Mouse (Mus musculus): ENCODE results near the gene Prrx2. TPM values are rescaled to one million over a fixed set of nuclear protein-coding genes. Genes with fewer than 3 reads are reported as not detected.

The Prrx2 gene
- polyA plus RNA-seq, 1 experiment from 2014 or later: 10.8 TPM

GRCm38 (mm10) chr2:30885453-30886163 lies 50.8 kb downstream of the Prrx2 start:
- Histone ChIP-seq H3K4me1 (ENCODE audit: control insufficient read depth, insufficient read depth, low read length) (no peaks in the 10 kb centered on the region), H3K9me3 (replicated peaks; ENCODE audit: control insufficient read depth, low read length) (0 out of 2 replicates have a peak, but pooled peaks cover 3% of the 10 kb centered on the region), H3K9ac (ENCODE audit: low read length) (no peak overlapping the region), H3K4me2 (ENCODE audit: low read depth, low read length) (no peak overlapping the region), H3K36me3 (ENCODE audit: control insufficient read depth, insufficient read depth) (peaks cover 6% of the 10 kb centered on the region), H3K27ac (ENCODE audit: low read length) (no peak overlapping the region), H3K27me3 (ENCODE audit: control insufficient read depth, insufficient read depth, low read length) (no peaks in the 10 kb centered on the region), H3K4me3 (ENCODE audit: low read length) (no peak overlapping the region)
- ATAC-seq (replicated peaks; ENCODE audit: extremely low read depth, insufficient read depth, low FRiP score): no peak
- WGBS: 45% methylated on average over 9 of the region's 9 CpGs

DNA sequence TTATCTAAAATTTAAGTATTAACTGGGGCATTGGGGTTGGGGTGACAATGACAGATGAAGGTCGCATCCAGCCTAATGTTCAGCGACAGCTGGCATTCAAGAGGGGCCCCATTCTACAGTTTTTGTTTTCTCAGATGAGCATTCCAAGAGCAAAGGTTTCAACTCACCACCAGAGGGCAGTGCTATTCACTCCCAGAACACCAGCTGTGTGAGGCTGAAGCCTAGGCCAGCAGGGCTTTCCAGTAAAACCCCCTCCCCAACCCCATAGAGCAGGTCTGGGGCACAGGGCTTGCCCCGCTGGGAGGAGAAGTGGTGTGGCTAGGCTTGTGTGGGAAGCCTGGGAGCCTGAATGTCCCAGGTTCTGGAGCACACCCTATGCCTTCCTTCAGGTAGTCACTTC lies 56.2 kb downstream of the Prrx2 start:
- H3K9ac ChIP-seq (ENCODE audit: low read length): no peak overlapping the region

GRCm38 (mm10) chr2:30893399-30893798 lies 58.6 kb downstream of the Prrx2 start:
- Histone ChIP-seq H3K27me3 (ENCODE audit: control insufficient read depth, insufficient read depth, low read length) (no peaks in the 10 kb centered on the region), H3K9ac (ENCODE audit: low read length) (no peak overlapping the region; the same call in 1 of the 2 replicates), H3K4me2 (ENCODE audit: low read depth, low read length) (no peak overlapping the region), H3K4me3 (ENCODE audit: low read length) (no peak overlapping the region), H3K9me3 (replicated peaks; ENCODE audit: control insufficient read depth, low read length) (no peaks in the 10 kb centered on the region), H3K27ac (ENCODE audit: low read length) (no peak overlapping the region), H3K4me1 (ENCODE audit: control insufficient read depth, insufficient read depth, low read length) (peaks cover 7% of the 10 kb centered on the region), H3K36me3 (ENCODE audit: control insufficient read depth, insufficient read depth) (no peaks in the 10 kb centered on the region)
- 31% methylated on average over 6 of the region's 6 CpGs for WGBS
- ATAC-seq (replicated peaks; ENCODE audit: extremely low read depth, insufficient read depth, low FRiP score): no peak

More for the DNA sequence above, 56.2 kb downstream of the Prrx2 start:
- Histone ChIP-seq H3K4me3 (ENCODE audit: low read length) (no peak overlapping the region), H3K27ac (ENCODE audit: low read length) (no peak overlapping the region), H3K36me3 (ENCODE audit: control insufficient read depth, insufficient read depth) (no peaks in the 10 kb centered on the region), H3K27me3 (ENCODE audit: control insufficient read depth, insufficient read depth, low read length) (no peaks in the 10 kb centered on the region), H3K4me1 (ENCODE audit: control insufficient read depth, insufficient read depth, low read length) (no peaks in the 10 kb centered on the region), H3K4me2 (ENCODE audit: low read depth, low read length) (no peak overlapping the region), H3K9me3 (replicated peaks; ENCODE audit: control insufficient read depth, low read length) (no peaks in the 10 kb centered on the region)
- 5% methylated on average over 3 of the region's 3 CpGs for whole genome bisulfite sequencing
- 0 out of 2 replicates have a peak, but pooled peaks have one; percentile 23 for ATAC-seq (replicated peaks; ENCODE audit: extremely low read depth, insufficient read depth, low FRiP score)

GRCm38 (mm10) chr2:30893946-30894345 lies 59.2 kb downstream of the Prrx2 start:
- Histone ChIP-seq H3K36me3 (ENCODE audit: control insufficient read depth, insufficient read depth) (no peaks in the 10 kb centered on the region), H3K4me2 (ENCODE audit: low read depth, low read length) (no peak overlapping the region), H3K27ac (ENCODE audit: low read length) (no peak overlapping the region), H3K27me3 (ENCODE audit: control insufficient read depth, insufficient read depth, low read length) (no peaks in the 10 kb centered on the region), H3K9ac (ENCODE audit: low read length) (no peak overlapping the region), H3K4me3 (ENCODE audit: low read length) (no peak overlapping the region), H3K4me1 (ENCODE audit: control insufficient read depth, insufficient read depth, low read length) (peaks cover 7% of the 10 kb centered on the region), H3K9me3 (replicated peaks; ENCODE audit: control insufficient read depth, low read length) (no peaks in the 10 kb centered on the region)
- no peak for ATAC-seq (replicated peaks; ENCODE audit: extremely low read depth, insufficient read depth, low FRiP score)
- 79% methylated on average over 7 of the region's 7 CpGs for WGBS

- 0 out of 2 replicates have a peak, but pooled peaks have one; percentile 21 for ATAC-seq (replicated peaks; ENCODE audit: extremely low read depth, insufficient read depth, low FRiP score)
- 33% methylated on average over 6 of the region's 6 CpGs for WGBS
- peaks cover 7% of the 10 kb centered on the region for H3K4me1 ChIP-seq (ENCODE audit: control insufficient read depth, insufficient read depth, low read length)
- H3K4me3 ChIP-seq (ENCODE audit: low read length): no peak overlapping the region
- H3K36me3 ChIP-seq (ENCODE audit: control insufficient read depth, insufficient read depth): no peaks in the 10 kb centered on the region
- H3K9ac ChIP-seq (ENCODE audit: low read length): no peak overlapping the region
- H3K27me3 ChIP-seq (ENCODE audit: control insufficient read depth, insufficient read depth, low read length): 0 out of 2 replicates have a peak, but pooled peaks cover 1% of the 10 kb centered on the region
- H3K9me3 ChIP-seq (replicated peaks; ENCODE audit: control insufficient read depth, low read length): no peaks in the 10 kb centered on the region
- peak overlapping the region; percentile 10; the same call in 1 of the 2 replicates for H3K27ac ChIP-seq (ENCODE audit: low read length)
- H3K4me2 ChIP-seq (ENCODE audit: low read depth, low read length): no peak overlapping the region
Observed at GRCm38 (mm10) chr2:30897291-30897690, 62.5 kb downstream of the Prrx2 start.

GRCm38 (mm10) chr2:30899397-30900069 lies 64.8 kb downstream of the Prrx2 start:
- no peak for ATAC-seq (replicated peaks; ENCODE audit: extremely low read depth, insufficient read depth, low FRiP score)
- Histone ChIP-seq H3K9me3 (replicated peaks; ENCODE audit: control insufficient read depth, low read length) (no peaks in the 10 kb centered on the region), H3K27ac (ENCODE audit: low read length) (no peak overlapping the region), H3K36me3 (ENCODE audit: control insufficient read depth, insufficient read depth) (no peaks in the 10 kb centered on the region), H3K4me1 (ENCODE audit: control insufficient read depth, insufficient read depth, low read length) (peaks cover 15% of the 10 kb centered on the region), H3K4me3 (ENCODE audit: low read length) (no peak overlapping the region), H3K9ac (ENCODE audit: low read length) (no peak overlapping the region), H3K4me2 (ENCODE audit: low read depth, low read length) (no peak overlapping the region), H3K27me3 (ENCODE audit: control insufficient read depth, insufficient read depth, low read length) (0 out of 2 replicates have a peak, but pooled peaks cover 2% of the 10 kb centered on the region)
- WGBS: 86% methylated on average over 14 of the region's 14 CpGs

GRCm38 (mm10) chr2:30901646-30902160 lies 66.9 kb downstream of the Prrx2 start:
- H3K9me3 ChIP-seq (replicated peaks; ENCODE audit: control insufficient read depth, low read length): no peaks in the 10 kb centered on the region
- 56% methylated on average over 6 of the region's 6 CpGs for WGBS
- peaks cover 23% of the 10 kb centered on the region for H3K4me1 ChIP-seq (ENCODE audit: control insufficient read depth, insufficient read depth, low read length)
- no peak overlapping the region for H3K4me3 ChIP-seq (ENCODE audit: low read length)
- H3K27me3 ChIP-seq (ENCODE audit: control insufficient read depth, insufficient read depth, low read length): 0 out of 2 replicates have a peak, but pooled peaks cover 2% of the 10 kb centered on the region
- H3K9ac ChIP-seq (ENCODE audit: low read length): no peak overlapping the region
- ATAC-seq (replicated peaks; ENCODE audit: extremely low read depth, insufficient read depth, low FRiP score): no peak
- no peak overlapping the region for H3K4me2 ChIP-seq (ENCODE audit: low read depth, low read length)
- no peak overlapping the region for H3K27ac ChIP-seq (ENCODE audit: low read length)
- no peaks in the 10 kb centered on the region for H3K36me3 ChIP-seq (ENCODE audit: control insufficient read depth, insufficient read depth)

DNA sequence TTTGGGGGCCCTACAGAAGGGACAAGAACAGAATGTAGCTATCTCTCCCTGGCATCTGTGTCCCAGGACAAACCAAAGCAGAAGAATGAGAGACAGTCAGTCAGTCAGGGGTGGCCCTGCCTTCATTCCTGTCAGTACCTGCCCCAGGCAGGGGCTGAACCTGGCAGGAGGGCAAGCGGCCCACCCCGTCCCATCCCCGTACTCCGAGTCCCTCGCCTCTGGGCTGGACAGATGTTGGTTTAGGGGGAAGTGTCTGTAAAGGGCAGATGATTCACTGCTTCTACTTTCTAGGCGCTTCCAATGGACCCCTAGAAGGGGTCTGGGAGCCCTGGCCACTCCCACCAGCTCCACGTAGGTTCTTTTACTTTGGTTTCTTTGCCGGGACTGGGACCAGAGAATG lies 67.5 kb downstream of the Prrx2 start:
- Histone ChIP-seq H3K36me3 (ENCODE audit: control insufficient read depth, insufficient read depth) (no peaks in the 10 kb centered on the region), H3K27ac (ENCODE audit: low read length) (no peak overlapping the region), H3K4me3 (ENCODE audit: low read length) (peak overlapping the region; percentile 43), H3K4me1 (ENCODE audit: control insufficient read depth, insufficient read depth, low read length) (peaks cover 19% of the 10 kb centered on the region), H3K9me3 (replicated peaks; ENCODE audit: control insufficient read depth, low read length) (no peaks in the 10 kb centered on the region), H3K9ac (ENCODE audit: low read length) (peak overlapping the region; percentile 43; the same call in 1 of the 2 replicates), H3K4me2 (ENCODE audit: low read depth, low read length) (peak overlapping the region; percentile 60), H3K27me3 (ENCODE audit: control insufficient read depth, insufficient read depth, low read length) (0 out of 2 replicates have a peak, but pooled peaks cover 2% of the 10 kb centered on the region)
- no peak for ATAC-seq (replicated peaks; ENCODE audit: extremely low read depth, insufficient read depth, low FRiP score)
- WGBS: 59% methylated on average over 8 of the region's 8 CpGs
